Mouse (Mus musculus) kidney, postnatal 0 days (tissue): Measurements from ENCODE around the gene Acrbp. TPM values are rescaled to one million over a fixed set of nuclear protein-coding genes. Genes with fewer than 3 reads are reported as not detected.

Experiments
- ATAC-seq: fragments of 200-750 bp; cut with Nextera tagmentation; replicated peaks from 2 replicates; pipeline ENCODE4 v1.8.0; 2017; ENCODE audit warnings: low read depth, moderate number of reproducible peaks, moderate TSS enrichment, moderate library complexity; ENCODE audit not compliant: low FRiP score
- DNase-seq: peaks from one replicate; pipeline ENCODE4 v3.0.0-alpha.2; 2016; ENCODE audit warnings: low spot score
- H3K27ac ChIP-seq: fragments of 300-500 bp; sonication (generic); 2 replicates; pipeline ENCODE4 v1.5.1; 2014; ENCODE audit warnings: mild to moderate bottlenecking
- H3K27me3 ChIP-seq: fragments of 300-500 bp; sonication (generic); 2 replicates; pipeline ENCODE4 v1.6.1; 2014; ENCODE audit warnings: low read length, mixed read lengths; ENCODE audit not compliant: insufficient read depth
- H3K36me3 ChIP-seq: fragments of 300-500 bp; sonication (generic); 2 replicates; pipeline ENCODE4 v1.6.1; 2014; ENCODE audit warnings: low read length, mixed read lengths; ENCODE audit not compliant: insufficient read depth
- H3K4me1 ChIP-seq: fragments of 300-500 bp; sonication (generic); replicated peaks from 2 replicates; pipeline ENCODE4 v1.6.1; 2014; ENCODE audit warnings: antibody characterized with exemption, low read length, mixed read lengths; ENCODE audit not compliant: insufficient read depth
- H3K4me2 ChIP-seq: fragments of 300-500 bp; sonication (generic); 2 replicates; pipeline ENCODE4 v1.6.1; 2014; ENCODE audit warnings: mild to moderate bottlenecking, low read length, moderate library complexity, mixed read lengths
- H3K4me3 ChIP-seq: fragments of 300-500 bp; sonication (generic); replicated peaks from 2 replicates; pipeline ENCODE4 v1.5.1; 2014; ENCODE audit warnings: low read depth, low read length
- H3K9ac ChIP-seq: fragments of 300-500 bp; sonication (generic); 2 replicates; pipeline ENCODE4 v1.6.1; 2014; ENCODE audit warnings: low read depth, low read length
- H3K9me3 ChIP-seq: fragments of 300-500 bp; sonication (generic); replicated peaks from 2 replicates; pipeline ENCODE4 v1.6.1; 2016; ENCODE audit warnings: low read length, inconsistent platforms, mixed read lengths
- CTCF ChIP-seq: IDR thresholded peaks from 2 replicates; pipeline ENCODE4 v1.5.1; 2016; ENCODE audit warnings: antibody characterized with exemption, low read depth, mild to moderate bottlenecking, moderate library complexity
- WGBS: fragments of 180-500 bp; shearing (Covaris S2); extraction: QIAGEN DNeasy Blood & Tissue Kit; methylation state at CpG from one replicate; pipeline ENCODE4 v1.1.7; 2014; 5-methylcytosine and 5-hydroxymethylcytosine counted together
- polyA plus RNA-seq: library from polyadenylated mRNA; unstranded; fragments of >200 nt; fragmentation: Nextera tagmentation; extraction: Ambion mirVana; gene quantifications from 2 replicates; pipeline ENCODE4 v1.2.1, GENCODE M21; 2015

Gene Acrbp
- polyA plus RNA-seq, 1 experiment from 2014 or later: 4.2 TPM

DNA sequence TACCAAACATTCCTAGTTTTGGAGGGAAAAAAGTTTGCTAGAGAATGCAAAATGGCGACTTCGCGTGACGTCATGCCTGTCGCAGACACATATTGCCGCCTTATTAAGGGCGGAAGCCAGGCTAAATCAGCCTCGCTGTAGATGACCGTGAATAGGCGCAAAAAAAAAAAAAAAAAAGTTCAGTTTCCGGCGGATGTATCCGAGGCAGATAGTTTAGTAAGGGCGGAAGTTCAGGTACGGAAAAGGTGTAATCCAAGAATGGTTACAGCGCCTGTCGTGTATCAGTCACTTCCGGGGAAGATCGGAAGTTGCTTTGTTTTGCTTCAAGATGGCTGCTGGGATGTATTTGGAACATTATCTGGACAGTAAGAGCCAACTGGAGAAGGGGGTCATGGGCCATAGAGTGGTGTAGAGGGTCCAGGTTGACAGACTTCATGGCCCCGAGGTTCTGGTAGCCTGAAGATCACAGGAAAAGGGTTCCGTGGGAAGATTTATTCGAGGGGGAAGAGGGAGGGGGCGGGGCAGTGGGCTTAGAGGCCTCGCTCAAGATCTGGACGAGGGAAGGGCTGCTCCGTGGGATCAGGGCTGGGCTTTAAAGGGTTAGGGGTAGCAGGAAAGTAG, 9.8 kb upstream of the Acrbp start, which contains the start of gene Ing4:
TSS of gene Ing4 (plus strand) at position 228 of the 621 bp plus-strand sequence.
- Histone ChIP-seq H3K9ac (peak within 1 kb of the TSS; percentile 80), H3K27ac (peak within 1 kb of the TSS; percentile 67), H3K36me3 (peaks cover 23% of the 10 kb centered on the region), H3K27me3 (no peaks in the 10 kb centered on the region), H3K4me1 (peaks cover 12% of the 10 kb centered on the region; the same call in 1 of the 2 replicates), H3K9me3 (no peaks in the 10 kb centered on the region), H3K4me2 (peak within 1 kb of the TSS; percentile 75), H3K4me3 (peak within 1 kb of the TSS; percentile 78)
- under 1% methylated on average over 26 of the region's 26 CpGs for WGBS
- peak; percentile 99 for DNase-seq
- TF ChIP-seq CTCF: no peak
- ATAC-seq: peak; percentile 92

DNA sequence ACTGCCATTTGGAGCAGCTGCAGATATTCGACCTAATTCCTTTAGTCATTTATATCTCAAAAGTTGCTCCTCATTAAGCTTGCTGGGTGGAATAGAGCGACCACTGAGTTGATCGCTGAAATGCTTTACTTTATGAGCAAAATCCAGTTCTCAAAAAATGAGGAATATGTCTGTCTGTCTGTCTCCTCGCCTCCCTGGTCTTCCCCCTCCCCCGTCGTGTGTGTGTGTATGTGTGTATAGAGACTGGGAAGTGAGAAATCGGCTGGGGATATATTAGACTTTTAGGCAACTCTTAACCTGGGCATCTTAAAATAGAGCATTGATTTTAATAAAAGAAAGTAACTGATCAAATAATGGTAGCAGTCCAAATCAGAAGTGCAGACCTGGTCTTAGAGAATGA, 9.3 kb upstream of the Acrbp start:
- Histone ChIP-seq H3K36me3 (peaks cover 23% of the 10 kb centered on the region), H3K9ac (peak overlapping the region; percentile 80), H3K27me3 (no peaks in the 10 kb centered on the region), H3K4me3 (peak overlapping the region; percentile 78), H3K9me3 (no peaks in the 10 kb centered on the region), H3K4me1 (peaks cover 12% of the 10 kb centered on the region; the same call in 1 of the 2 replicates), H3K4me2 (peak overlapping the region; percentile 75), H3K27ac (peak overlapping the region; percentile 67)
- 18% methylated on average over 7 of the region's 7 CpGs for WGBS
- TF ChIP-seq CTCF: no peak
- ATAC-seq (no peak), DNase-seq (no peak)

DNA sequence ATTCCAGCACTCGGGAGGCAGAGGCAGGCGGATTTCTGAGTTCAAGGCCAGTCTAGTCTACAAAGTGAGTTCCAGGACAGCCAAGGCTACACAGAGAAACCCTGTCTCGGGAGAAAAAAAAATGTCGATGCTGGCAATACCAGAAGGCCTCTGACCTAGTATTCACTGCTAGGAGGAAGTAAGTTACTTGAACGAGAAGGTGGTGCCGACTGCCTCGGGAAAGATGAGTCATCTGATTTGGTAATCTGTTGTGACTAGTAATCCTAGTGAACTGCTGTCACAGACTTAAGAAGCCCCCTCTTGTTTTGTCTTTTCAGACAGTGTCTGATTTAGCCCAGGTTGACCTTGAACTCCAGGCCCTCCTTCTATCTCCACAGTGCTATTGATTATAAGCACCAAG, 8.4 kb upstream of the Acrbp start:
- no peaks in the 10 kb centered on the region for H3K9me3 ChIP-seq
- no peaks in the 10 kb centered on the region for H3K27me3 ChIP-seq
- no peak overlapping the region for H3K4me3 ChIP-seq
- DNase-seq: no peak
- ATAC-seq: no peak
- no peak overlapping the region for H3K4me2 ChIP-seq
- TF ChIP-seq CTCF: no peak
- peaks cover 12% of the 10 kb centered on the region; the same call in 1 of the 2 replicates for H3K4me1 ChIP-seq
- H3K27ac ChIP-seq: no peak overlapping the region
- no peak overlapping the region for H3K9ac ChIP-seq
- WGBS: 74% methylated on average over 7 of the region's 7 CpGs
- peaks cover 15% of the 10 kb centered on the region for H3K36me3 ChIP-seq

DNA sequence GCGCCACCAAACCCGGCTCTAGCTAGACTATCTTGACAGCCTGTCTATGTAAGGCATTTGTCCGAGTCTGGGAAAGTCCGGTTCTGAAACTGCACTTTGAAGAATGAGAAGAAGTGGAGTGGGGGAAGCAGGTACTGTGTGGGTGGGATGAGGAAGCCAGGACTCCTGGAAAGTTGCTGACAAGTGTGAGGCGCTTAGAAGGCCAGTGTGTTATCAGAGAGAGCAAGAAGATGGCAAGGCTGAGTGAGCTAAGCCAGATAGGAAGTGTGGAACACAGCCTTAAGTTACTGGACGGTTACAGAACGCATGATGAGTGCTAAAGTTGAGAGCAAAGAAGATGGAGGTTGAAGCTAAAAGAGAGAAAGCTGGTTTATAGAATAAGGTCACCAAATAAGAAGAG, 7.4 kb upstream of the Acrbp start:
- Histone ChIP-seq H3K27ac (no peak overlapping the region), H3K9ac (0 out of 2 replicates have a peak overlapping the region, but pooled peaks have one; percentile 8), H3K9me3 (no peaks in the 10 kb centered on the region), H3K4me3 (no peak overlapping the region), H3K36me3 (peaks cover 15% of the 10 kb centered on the region), H3K4me2 (no peak overlapping the region), H3K4me1 (peaks cover 12% of the 10 kb centered on the region; the same call in 1 of the 2 replicates), H3K27me3 (no peaks in the 10 kb centered on the region)
- DNase-seq (no peak), ATAC-seq (no peak)
- 93% methylated on average over 7 of the region's 7 CpGs for WGBS
- no peak for TF ChIP-seq CTCF

DNA sequence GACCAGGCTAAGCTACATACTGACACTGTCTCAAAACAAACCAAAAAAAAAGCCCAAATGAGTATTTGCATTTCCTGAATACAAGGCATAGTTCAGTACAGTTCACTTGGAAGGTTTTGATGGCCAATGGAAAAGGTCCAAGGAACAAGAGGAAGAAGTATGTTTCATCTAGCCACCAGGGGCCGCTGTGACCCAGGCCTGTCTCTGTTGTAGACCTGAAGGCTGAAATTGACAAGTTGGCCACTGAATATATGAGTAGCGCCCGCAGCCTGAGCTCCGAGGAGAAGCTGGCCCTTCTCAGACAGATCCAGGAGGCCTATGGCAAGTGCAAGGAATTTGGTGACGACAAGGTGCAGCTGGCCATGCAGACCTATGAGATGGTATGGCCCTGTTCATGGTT, 2.8 kb upstream of the Acrbp start:
- Histone ChIP-seq H3K36me3 (peaks cover 37% of the 10 kb centered on the region), H3K4me3 (no peak overlapping the region), H3K27me3 (no peaks in the 10 kb centered on the region), H3K4me1 (no peaks in the 10 kb centered on the region), H3K9ac (no peak overlapping the region), H3K9me3 (no peaks in the 10 kb centered on the region), H3K4me2 (no peak overlapping the region), H3K27ac (no peak overlapping the region)
- 25% methylated on average over 5 of the region's 5 CpGs for WGBS
- peak; percentile 95 for DNase-seq
- TF ChIP-seq CTCF: peak; percentile 95
- ATAC-seq: peak; percentile 65

DNA sequence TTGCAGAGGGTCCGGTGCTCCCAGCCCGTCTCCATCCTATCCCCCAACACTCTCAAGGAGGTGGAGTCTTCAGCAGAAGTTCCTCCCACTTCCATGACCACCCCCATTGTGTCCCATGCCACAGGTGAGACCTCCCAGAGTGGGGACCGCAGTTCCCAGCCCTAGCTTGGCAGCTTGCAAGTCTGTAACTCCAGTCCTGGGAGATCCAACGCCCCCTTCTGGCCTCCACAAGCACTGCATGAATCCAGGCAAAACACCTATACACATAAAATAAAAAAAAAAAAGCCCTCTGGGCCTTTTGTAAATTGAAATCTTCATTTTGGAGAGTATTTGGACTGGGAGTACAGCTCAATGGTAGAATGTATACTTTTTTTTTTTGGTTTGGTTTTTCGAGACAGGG, 1.7 kb downstream of the Acrbp start:
- Histone ChIP-seq H3K27ac (no peak overlapping the region), H3K4me3 (no peak overlapping the region), H3K9me3 (no peaks in the 10 kb centered on the region), H3K36me3 (peaks cover 39% of the 10 kb centered on the region), H3K9ac (no peak overlapping the region), H3K4me2 (no peak overlapping the region), H3K27me3 (no peaks in the 10 kb centered on the region), H3K4me1 (no peaks in the 10 kb centered on the region)
- WGBS: 69% methylated on average over 5 of the region's 5 CpGs
- no peak for DNase-seq
- peak; percentile 47 for TF ChIP-seq CTCF
- ATAC-seq: no peak
